Mouse (Mus musculus) heart, embryonic 13.5 days (tissue): ENCODE measurements around the gene Spock1. TPM values are rescaled to one million over a fixed set of nuclear protein-coding genes. Genes with fewer than 3 reads are reported as not detected.

Experiments used
- ATAC-seq: fragments of 200-750 bp; cut with Nextera tagmentation; 2 replicates; pipeline ENCODE4 v1.8.0; 2017; ENCODE audit warnings: moderate TSS enrichment; ENCODE audit not compliant: insufficient number of reproducible peaks, low FRiP score, low TSS enrichment; ENCODE audit errors: extremely low read depth
- H3K27ac ChIP-seq: fragments of 300-500 bp; sonication (generic); replicated peaks from 2 replicates; pipeline ENCODE4 v1.5.1; 2015; ENCODE audit warnings: moderate library complexity, mild to moderate bottlenecking, inconsistent platforms
- H3K27me3 ChIP-seq: fragments of 300-500 bp; sonication (generic); replicated peaks from 2 replicates; pipeline ENCODE4 v1.6.1; 2015; ENCODE audit warnings: mild to moderate bottlenecking, inconsistent platforms
- H3K36me3 ChIP-seq: fragments of 300-500 bp; sonication (generic); 2 replicates; pipeline ENCODE4 v1.6.1; 2015; ENCODE audit warnings: mild to moderate bottlenecking, inconsistent platforms
- H3K4me1 ChIP-seq: fragments of 300-500 bp; sonication (generic); 2 replicates; pipeline ENCODE4 v1.6.1; 2015; ENCODE audit warnings: inconsistent platforms
- H3K4me2 ChIP-seq: fragments of 300-500 bp; sonication (generic); 2 replicates; pipeline ENCODE4 v1.6.1; 2015; ENCODE audit warnings: inconsistent platforms, mild to moderate bottlenecking, moderate library complexity
- H3K4me3 ChIP-seq: fragments of 300-500 bp; sonication (generic); 2 replicates; pipeline ENCODE4 v1.5.1; 2015; ENCODE audit warnings: moderate library complexity, mild to moderate bottlenecking, inconsistent platforms
- H3K9ac ChIP-seq: fragments of 300-500 bp; sonication (generic); 2 replicates; pipeline ENCODE4 v1.6.1; 2015; ENCODE audit warnings: inconsistent platforms, mild to moderate bottlenecking, moderate library complexity
- H3K9me3 ChIP-seq: fragments of 300-500 bp; sonication (generic); 2 replicates; pipeline ENCODE4 v1.6.1; 2016; ENCODE audit warnings: inconsistent platforms
- WGBS: fragments of 180-500 bp; shearing (Covaris S2); methylation state at CpG from one replicate; pipeline ENCODE4 v1.1.7; 2015; ENCODE audit warnings: mixed read lengths; 5-methylcytosine and 5-hydroxymethylcytosine counted together
- polyA plus RNA-seq: library from polyadenylated mRNA; unstranded; fragments of >200 nt; fragmentation: Nextera tagmentation; extraction: Ambion mirVana; gene quantifications from 2 replicates; pipeline ENCODE4 v1.2.1, GENCODE M21; 2015

Spock1 gene
- polyA plus RNA-seq, 1 experiment from 2014 or later = 0.31 TPM

DNA sequence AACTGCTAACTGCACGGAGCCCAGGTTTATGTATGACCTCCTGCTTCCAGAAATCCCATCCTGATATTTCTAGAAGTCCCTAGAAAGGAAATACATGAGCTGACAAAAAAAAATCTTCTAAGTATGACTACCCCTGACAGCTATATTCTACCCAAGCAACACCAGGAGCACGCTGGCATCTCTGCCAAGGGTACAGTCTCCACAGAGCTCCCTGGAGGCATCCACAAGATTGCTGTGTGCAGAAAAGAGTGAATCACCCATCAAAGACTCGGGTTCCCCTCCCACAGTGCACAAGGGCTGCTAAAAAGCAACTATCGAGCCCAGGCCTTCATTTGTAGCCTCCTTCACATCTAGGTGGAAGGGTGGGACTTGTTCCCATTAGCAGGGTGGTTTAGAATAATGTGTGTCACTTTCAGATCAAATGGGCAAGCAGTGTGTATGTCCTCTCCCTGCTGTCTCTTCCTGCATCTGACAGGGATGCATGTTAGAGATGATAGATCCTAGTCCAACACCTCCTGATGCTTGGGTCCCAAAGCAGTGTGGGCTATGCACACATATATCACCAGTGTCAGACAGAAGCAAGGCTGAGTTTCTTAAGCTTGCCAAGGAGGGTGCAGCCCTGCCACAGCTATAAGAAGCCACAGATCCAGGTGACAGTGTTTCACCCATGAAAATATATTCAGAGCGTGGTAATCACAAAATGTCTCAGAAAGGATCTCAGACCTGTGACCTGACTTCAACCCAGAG, 70.3 kb downstream of the Spock1 start:
- WGBS = 73% methylated on average over 5 of the region's 5 CpGs
- ATAC-seq = no peak

DNA sequence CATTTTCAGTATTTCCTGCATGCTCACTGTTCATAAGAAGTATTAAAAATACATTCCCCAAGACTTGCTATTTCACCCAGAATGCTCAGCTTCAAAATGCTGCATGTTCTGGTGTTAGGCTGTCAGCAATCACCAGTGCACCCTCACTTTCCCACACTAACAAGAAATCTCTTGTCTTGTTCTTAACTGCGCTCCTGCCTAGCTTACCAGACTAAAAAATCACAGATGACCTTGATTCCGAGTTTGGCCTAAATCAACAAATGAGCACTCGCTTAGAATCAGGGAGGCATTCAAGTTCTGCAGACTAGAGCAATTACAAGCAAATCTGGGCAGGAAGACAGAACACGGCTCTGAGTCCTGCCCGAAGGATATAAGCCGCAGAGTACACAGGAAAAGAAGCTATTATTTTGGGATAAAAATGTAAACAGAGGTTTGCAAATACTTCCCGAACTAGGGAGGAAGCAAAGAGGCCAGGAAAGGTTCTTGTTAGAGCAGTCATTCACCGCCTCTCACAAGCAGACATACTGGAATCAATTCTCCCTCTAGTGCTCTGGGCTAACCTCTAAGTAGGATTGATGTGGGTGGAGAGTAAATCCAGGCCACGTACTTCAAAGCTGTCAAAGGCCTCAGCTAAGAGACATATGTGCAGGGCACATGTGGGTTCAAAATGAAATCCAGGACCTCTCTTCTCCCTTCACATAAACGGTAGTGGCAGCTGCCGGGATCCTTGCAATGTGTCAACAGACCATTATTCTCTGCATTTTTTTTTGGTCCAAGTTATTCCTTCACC, 76.6 kb downstream of the Spock1 start:
- WGBS = 51% methylated on average over 11 of the region's 11 CpGs
- no peaks in the 10 kb centered on the region for H3K36me3 ChIP-seq
- peaks cover 8% of the 10 kb centered on the region for H3K4me1 ChIP-seq
- no peaks in the 10 kb centered on the region for H3K27me3 ChIP-seq
- no peak overlapping the region for H3K27ac ChIP-seq
- ATAC-seq = no peak
- H3K4me3 ChIP-seq = no peak overlapping the region
- H3K9ac ChIP-seq = no peak overlapping the region
- peaks cover 6% of the 10 kb centered on the region; the same call in 1 of the 2 replicates for H3K9me3 ChIP-seq
- H3K4me2 ChIP-seq = no peak overlapping the region

More for the DNA sequence above, 70.3 kb downstream of the Spock1 start:
- H3K36me3 ChIP-seq = no peaks in the 10 kb centered on the region
- H3K4me1 ChIP-seq = no peaks in the 10 kb centered on the region
- H3K9ac ChIP-seq = no peak overlapping the region
- peaks cover 6% of the 10 kb centered on the region; the same call in 1 of the 2 replicates for H3K9me3 ChIP-seq
- H3K4me3 ChIP-seq = no peak overlapping the region
- H3K4me2 ChIP-seq = no peak overlapping the region
- H3K27me3 ChIP-seq = no peaks in the 10 kb centered on the region
- H3K27ac ChIP-seq = no peak overlapping the region

DNA sequence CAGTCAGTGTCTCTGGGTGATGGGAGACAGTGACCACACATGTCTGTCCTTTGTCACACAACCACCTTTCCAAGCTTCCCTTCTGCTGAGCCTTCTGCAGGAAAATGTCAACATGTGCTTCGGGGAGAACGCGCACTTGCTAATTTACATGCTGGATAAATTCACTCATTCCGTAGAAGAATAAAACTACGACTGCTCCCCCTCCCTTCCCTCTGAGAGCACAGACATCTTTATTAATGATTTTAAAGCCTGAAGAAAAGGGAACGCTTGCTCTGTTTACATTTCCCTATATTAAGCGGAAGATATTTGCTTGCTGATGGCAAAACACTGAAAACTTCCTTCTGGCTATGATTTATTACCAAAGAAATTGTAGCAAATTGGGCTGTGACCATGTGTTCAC, 77.2 kb downstream of the Spock1 start:
- no peak overlapping the region for H3K9ac ChIP-seq
- no peaks in the 10 kb centered on the region for H3K36me3 ChIP-seq
- H3K27me3 ChIP-seq = no peaks in the 10 kb centered on the region
- peaks cover 8% of the 10 kb centered on the region for H3K4me1 ChIP-seq
- WGBS = 77% methylated on average over 7 of the region's 7 CpGs
- ATAC-seq = no peak
- peaks cover 6% of the 10 kb centered on the region; the same call in 1 of the 2 replicates for H3K9me3 ChIP-seq
- H3K4me2 ChIP-seq = no peak overlapping the region
- no peak overlapping the region for H3K4me3 ChIP-seq
- no peak overlapping the region for H3K27ac ChIP-seq

DNA sequence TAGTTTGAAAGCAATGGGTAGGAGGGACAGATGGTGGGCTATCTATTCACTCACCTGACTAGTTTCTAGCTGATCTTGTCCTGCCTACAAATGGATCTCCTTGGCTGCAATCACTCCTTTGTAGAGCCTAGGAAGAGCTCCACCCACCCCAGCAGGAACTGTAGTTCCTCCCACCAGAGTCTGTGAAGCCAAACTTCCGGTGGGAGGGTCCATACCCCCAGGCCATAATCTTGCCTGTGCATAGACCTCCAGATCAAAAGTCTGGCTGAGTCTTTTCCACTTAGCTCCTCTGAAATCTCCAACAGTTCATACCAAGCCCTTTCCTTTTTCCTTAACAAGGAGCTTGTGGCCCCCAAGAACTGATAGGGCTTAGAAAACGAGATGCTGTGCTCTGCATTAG, 78.0 kb downstream of the Spock1 start:
- ATAC-seq = no peak
- peaks cover 6% of the 10 kb centered on the region; the same call in 1 of the 2 replicates for H3K9me3 ChIP-seq
- H3K9ac ChIP-seq = no peak overlapping the region
- no peak overlapping the region for H3K4me2 ChIP-seq
- 46% methylated on average over 2 of the region's 2 CpGs for WGBS
- peaks cover 8% of the 10 kb centered on the region for H3K4me1 ChIP-seq
- H3K27me3 ChIP-seq = no peaks in the 10 kb centered on the region
- H3K4me3 ChIP-seq = no peak overlapping the region
- H3K36me3 ChIP-seq = no peaks in the 10 kb centered on the region
- H3K27ac ChIP-seq = no peak overlapping the region

DNA sequence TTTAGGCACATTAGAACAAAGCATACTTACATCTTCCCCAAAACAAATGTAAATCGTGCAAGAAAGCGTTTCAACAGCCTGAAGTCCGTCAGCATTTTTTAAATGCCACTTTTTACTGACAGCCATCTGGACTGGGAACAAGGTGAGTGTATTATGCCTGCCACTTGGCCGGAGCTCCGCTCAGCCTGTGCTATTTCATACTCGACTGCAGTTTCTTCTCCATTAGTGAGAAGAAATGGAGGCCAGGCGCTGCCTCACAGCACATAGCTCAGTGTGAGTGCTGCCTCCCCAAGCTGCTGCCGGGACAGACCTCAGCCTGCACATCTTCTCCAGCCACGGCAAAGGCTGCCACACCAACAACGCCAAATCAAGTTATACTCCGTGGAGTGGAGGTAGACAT, 91.9 kb downstream of the Spock1 start:
- no peak overlapping the region for H3K9ac ChIP-seq
- no peaks in the 10 kb centered on the region for H3K4me1 ChIP-seq
- H3K27me3 ChIP-seq = 0 out of 2 replicates have a peak, but pooled peaks cover 7% of the 10 kb centered on the region
- ATAC-seq = no peak
- H3K27ac ChIP-seq = no peak overlapping the region
- H3K9me3 ChIP-seq = peaks cover 10% of the 10 kb centered on the region; the same call in 1 of the 2 replicates
- no peak overlapping the region for H3K4me2 ChIP-seq
- no peak overlapping the region for H3K4me3 ChIP-seq
- no peaks in the 10 kb centered on the region for H3K36me3 ChIP-seq
- 84% methylated on average over 11 of the region's 11 CpGs for WGBS

DNA sequence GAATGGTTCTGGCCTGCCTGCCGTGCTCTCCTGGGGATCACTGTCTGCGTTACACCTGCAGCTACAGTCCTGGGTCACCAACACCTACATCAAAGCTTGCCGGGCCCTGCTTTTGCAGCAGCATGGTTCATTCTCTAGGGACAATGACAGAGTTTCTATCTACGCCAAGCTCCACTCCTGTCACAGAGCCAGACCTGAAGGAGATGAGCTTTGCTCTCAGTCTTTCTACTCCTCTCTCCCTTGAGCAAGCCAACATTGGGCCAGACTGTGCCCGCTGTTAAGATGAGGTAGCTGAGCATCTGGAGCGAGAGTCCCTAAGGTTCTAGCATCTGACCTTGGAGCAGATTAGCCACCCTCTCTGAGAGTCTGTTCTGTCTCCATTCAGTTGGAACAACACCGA, 95.5 kb downstream of the Spock1 start:
- H3K27me3 ChIP-seq = 0 out of 2 replicates have a peak, but pooled peaks cover 6% of the 10 kb centered on the region
- H3K4me1 ChIP-seq = peaks cover 4% of the 10 kb centered on the region; the same call in 1 of the 2 replicates
- no peak for ATAC-seq
- H3K27ac ChIP-seq = no peak overlapping the region
- H3K36me3 ChIP-seq = no peaks in the 10 kb centered on the region
- H3K9me3 ChIP-seq = peaks cover 8% of the 10 kb centered on the region; the same call in 1 of the 2 replicates
- H3K4me3 ChIP-seq = no peak overlapping the region
- H3K4me2 ChIP-seq = no peak overlapping the region
- no peak overlapping the region for H3K9ac ChIP-seq
- 92% methylated on average over 7 of the region's 7 CpGs for WGBS

DNA sequence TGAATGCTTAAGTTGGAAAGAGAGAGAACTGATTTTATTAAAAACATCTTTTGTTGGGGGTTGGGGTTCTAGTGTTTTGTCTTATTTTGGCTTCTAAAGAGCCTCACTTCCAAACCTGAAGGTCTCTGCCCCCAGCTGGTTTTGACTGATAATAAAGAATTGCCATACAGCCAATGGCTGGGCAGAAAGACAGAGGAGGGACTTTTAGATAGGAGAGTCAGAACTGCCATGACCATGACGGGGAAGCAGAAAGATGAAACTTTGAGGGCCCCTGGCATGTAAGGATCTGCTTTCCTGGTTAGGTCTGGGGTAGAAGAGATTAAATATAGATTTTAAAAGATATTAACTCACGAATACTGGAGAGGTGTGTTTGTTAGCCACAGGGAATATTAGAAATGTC, 96.9 kb downstream of the Spock1 start:
- WGBS = 55% methylated on average over 2 of the region's 2 CpGs
- Histone ChIP-seq H3K4me2 (no peak overlapping the region), H3K36me3 (no peaks in the 10 kb centered on the region), H3K27me3 (0 out of 2 replicates have a peak, but pooled peaks cover 12% of the 10 kb centered on the region), H3K4me3 (no peak overlapping the region), H3K9me3 (no peaks in the 10 kb centered on the region), H3K27ac (no peak overlapping the region), H3K4me1 (peaks cover 9% of the 10 kb centered on the region; the same call in 1 of the 2 replicates), H3K9ac (no peak overlapping the region)
- ATAC-seq = no peak

DNA sequence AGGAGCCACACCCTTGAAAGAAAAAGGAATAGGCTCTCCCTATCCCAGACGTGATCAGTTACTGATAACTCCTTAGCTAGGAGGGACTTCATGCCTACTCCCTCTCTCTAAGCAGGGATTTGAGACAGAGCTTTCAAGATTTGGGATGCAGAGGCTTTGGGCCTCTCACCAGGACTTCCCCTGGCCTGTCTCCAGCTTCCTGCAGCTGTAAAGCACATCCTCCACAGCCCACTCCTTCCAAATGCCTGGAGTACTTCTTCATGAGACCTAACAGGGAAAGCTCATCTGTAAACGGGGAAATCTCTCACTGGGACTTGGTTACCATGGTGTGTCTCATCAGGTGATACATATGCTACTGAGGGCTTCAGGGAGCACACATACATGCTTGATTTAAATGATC, 97.3 kb downstream of the Spock1 start:
- 0 out of 2 replicates have a peak, but pooled peaks cover 12% of the 10 kb centered on the region for H3K27me3 ChIP-seq
- no peak for ATAC-seq
- 25% methylated on average over 2 of the region's 2 CpGs for WGBS

DNA sequence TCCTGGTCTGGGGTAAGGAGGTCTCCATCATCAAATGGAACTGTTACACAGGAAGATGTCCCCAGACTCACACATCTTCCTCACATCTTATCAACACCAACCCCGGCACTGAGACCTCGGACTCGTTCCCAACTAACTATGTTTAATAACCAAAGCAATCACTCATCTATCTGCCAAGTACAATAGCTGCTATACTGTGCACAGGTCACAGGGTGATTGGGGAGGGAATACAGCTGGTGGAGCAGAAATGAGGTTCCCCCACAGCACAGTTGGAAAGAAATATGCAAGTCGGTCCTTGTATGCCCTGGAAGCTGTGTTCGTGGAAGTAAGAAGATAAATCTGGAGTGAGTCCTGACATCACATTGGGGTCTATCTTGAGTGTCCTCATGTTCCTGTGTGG, 98.0 kb downstream of the Spock1 start:
- no peak overlapping the region for H3K4me2 ChIP-seq
- 71% methylated on average over 5 of the region's 5 CpGs for WGBS
- no peak overlapping the region for H3K4me3 ChIP-seq
- 0 out of 2 replicates have a peak, but pooled peaks cover 16% of the 10 kb centered on the region for H3K27me3 ChIP-seq
- no peaks in the 10 kb centered on the region for H3K9me3 ChIP-seq
- no peaks in the 10 kb centered on the region for H3K36me3 ChIP-seq
- H3K4me1 ChIP-seq = peaks cover 9% of the 10 kb centered on the region; the same call in 1 of the 2 replicates
- ATAC-seq = no peak
- no peak overlapping the region for H3K9ac ChIP-seq
- H3K27ac ChIP-seq = no peak overlapping the region

More for the DNA sequence above, 97.3 kb downstream of the Spock1 start:
- no peak overlapping the region for H3K4me3 ChIP-seq
- H3K36me3 ChIP-seq = no peaks in the 10 kb centered on the region
- H3K27ac ChIP-seq = no peak overlapping the region
- no peaks in the 10 kb centered on the region for H3K9me3 ChIP-seq
- no peak overlapping the region for H3K4me2 ChIP-seq
- no peak overlapping the region for H3K9ac ChIP-seq
- H3K4me1 ChIP-seq = peaks cover 9% of the 10 kb centered on the region; the same call in 1 of the 2 replicates

DNA sequence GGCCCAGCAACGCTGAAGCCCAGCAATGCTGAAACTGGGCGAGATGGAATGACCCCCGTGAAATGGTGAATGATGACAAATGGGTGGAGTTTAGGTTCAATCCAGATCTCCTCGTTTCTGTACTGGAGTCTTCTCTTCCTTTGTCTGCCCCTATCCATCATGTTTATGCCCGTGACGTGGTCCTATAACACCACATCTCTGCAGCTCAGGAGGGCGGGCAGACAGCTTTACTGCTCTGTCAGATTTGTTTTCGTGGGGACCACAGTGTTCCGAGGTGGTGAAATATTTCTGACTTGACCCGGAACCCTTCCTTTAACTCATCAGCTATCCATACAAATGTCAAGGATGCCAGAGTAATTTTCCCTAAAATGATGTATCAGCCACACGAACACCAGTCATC, 98.5 kb downstream of the Spock1 start:
- no peak overlapping the region for H3K9ac ChIP-seq
- H3K27ac ChIP-seq = no peak overlapping the region
- no peak overlapping the region for H3K4me3 ChIP-seq
- peaks cover 9% of the 10 kb centered on the region; the same call in 1 of the 2 replicates for H3K4me1 ChIP-seq
- no peaks in the 10 kb centered on the region for H3K36me3 ChIP-seq
- ATAC-seq = no peak
- H3K9me3 ChIP-seq = no peaks in the 10 kb centered on the region
- 0 out of 2 replicates have a peak, but pooled peaks cover 12% of the 10 kb centered on the region for H3K27me3 ChIP-seq
- WGBS = 69% methylated on average over 11 of the region's 11 CpGs
- no peak overlapping the region for H3K4me2 ChIP-seq

DNA sequence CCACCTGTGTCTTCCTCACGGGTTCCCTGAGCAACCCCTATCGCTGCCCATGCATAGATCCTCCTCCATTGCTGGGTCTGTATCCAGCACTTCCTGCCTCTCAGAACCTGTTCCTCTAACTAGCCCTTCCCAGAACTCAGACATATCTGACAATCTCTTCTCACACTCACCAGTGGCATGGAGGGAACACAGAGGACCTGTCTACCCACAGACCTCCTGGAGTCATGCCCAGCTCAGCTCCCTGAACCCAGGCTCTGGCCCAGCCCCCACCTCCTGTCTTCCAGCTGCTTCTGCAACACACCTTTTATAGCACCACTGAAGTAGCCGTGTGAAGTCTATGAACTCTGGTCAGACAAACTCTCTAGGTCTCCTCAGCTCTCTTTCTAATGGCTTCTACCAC, 101.3 kb downstream of the Spock1 start:
- WGBS = 72% methylated on average over 3 of the region's 3 CpGs
- ATAC-seq = no peak
- H3K27me3 ChIP-seq = 0 out of 2 replicates have a peak, but pooled peaks cover 12% of the 10 kb centered on the region
- no peaks in the 10 kb centered on the region for H3K9me3 ChIP-seq
- peaks cover 9% of the 10 kb centered on the region; the same call in 1 of the 2 replicates for H3K4me1 ChIP-seq
- no peak overlapping the region for H3K4me3 ChIP-seq
- H3K4me2 ChIP-seq = no peak overlapping the region
- H3K9ac ChIP-seq = no peak overlapping the region
- H3K36me3 ChIP-seq = no peaks in the 10 kb centered on the region
- no peak overlapping the region for H3K27ac ChIP-seq
